Mouse (Mus musculus): ENCODE measurements around the gene Srebf2.

The Srebf2 gene

GRCm38 (mm10) chr15:82182311-82182710, 35.3 kb downstream of the Srebf2 start:
- no peak for DNase-seq (ENCODE audit: low spot score in 2 of 2)

DNA sequence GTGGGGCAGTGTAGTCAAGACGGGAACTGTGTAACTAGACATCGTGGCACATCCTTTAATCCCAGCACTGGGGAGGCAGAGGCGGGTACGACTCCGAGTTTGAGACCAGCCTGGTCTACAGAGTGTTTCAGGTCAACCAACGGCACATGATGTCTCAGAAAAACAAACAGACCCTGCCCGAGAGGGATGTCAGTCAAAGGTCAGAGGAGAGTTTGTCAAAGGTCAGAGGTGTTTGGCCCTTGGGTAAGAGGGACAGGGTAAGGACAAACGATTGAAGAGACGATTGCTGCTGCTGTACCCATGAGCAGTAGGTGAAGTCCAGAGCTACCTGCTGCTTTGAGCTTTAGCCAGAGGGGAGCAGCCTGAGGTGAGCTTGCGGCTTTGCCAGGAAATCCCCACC, 36.6 kb downstream of the Srebf2 start:
- DNase-seq (ENCODE audit: low spot score in 2 of 2) = no peak

DNA sequence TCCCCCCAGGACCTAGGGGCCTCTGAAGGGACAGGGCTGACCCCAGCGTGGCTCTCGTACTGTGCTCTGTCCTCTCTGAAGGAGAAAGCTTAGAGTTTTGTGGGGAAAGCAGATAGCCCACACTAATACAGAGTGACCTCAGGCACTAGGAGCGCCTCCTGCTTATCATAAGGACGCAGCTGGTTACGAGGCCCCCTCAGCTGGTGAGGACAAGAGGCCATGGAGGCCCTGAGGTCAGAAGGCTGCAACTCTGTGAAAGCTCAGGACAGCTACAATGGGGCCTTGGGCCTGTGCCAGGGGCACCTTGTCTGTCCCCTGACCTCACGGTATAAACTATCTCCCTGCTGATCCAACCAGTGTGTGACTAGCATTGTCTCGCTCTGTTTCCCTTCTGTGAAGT, 37.2 kb downstream of the Srebf2 start:
- no peak for DNase-seq (ENCODE audit: low spot score in 2 of 2)

DNA sequence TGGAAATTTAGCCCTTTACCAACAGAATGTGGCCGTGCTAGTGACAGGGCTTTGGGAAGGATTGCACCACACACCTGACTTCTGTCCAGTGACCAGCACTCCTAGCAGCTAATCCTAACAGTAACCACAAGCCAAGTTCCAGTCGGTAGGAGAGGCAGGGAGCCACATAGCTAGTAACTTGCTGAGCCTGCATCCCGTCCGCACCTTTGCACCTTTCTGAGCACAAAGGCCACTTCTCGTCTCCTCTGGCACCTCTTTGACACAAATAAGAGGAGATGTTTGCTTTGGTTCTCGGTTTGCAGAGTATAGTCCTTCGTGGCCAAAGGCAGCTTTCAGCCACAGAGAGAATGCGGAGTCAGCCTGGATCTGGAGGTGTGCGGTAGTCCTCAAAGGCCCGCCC, 37.7 kb downstream of the Srebf2 start:
- DNase-seq (ENCODE audit: low spot score in 2 of 2) = no peak

- DNase-seq (ENCODE audit: low spot score in 2 of 2) = no peak
Measured at GRCm38 (mm10) chr15:82185062-82185783, 38.2 kb downstream of the Srebf2 start.

- DNase-seq (ENCODE audit: low spot score in 2 of 2) = peak in 1 of 2 experiments; percentile 15
Measured at GRCm38 (mm10) chr15:82186131-82186530, 39.1 kb downstream of the Srebf2 start.

GRCm38 (mm10) chr15:82186931-82187330, 40.0 kb downstream of the Srebf2 start:
- no peak for DNase-seq (ENCODE audit: low spot score in 2 of 2)

GRCm38 (mm10) chr15:82187401-82187800, 40.4 kb downstream of the Srebf2 start:
- no peak for DNase-seq (ENCODE audit: low spot score in 2 of 2)

- DNase-seq (ENCODE audit: low spot score in 2 of 2) = no peak
Measured at GRCm38 (mm10) chr15:82187924-82188323, 40.9 kb downstream of the Srebf2 start.

DNA sequence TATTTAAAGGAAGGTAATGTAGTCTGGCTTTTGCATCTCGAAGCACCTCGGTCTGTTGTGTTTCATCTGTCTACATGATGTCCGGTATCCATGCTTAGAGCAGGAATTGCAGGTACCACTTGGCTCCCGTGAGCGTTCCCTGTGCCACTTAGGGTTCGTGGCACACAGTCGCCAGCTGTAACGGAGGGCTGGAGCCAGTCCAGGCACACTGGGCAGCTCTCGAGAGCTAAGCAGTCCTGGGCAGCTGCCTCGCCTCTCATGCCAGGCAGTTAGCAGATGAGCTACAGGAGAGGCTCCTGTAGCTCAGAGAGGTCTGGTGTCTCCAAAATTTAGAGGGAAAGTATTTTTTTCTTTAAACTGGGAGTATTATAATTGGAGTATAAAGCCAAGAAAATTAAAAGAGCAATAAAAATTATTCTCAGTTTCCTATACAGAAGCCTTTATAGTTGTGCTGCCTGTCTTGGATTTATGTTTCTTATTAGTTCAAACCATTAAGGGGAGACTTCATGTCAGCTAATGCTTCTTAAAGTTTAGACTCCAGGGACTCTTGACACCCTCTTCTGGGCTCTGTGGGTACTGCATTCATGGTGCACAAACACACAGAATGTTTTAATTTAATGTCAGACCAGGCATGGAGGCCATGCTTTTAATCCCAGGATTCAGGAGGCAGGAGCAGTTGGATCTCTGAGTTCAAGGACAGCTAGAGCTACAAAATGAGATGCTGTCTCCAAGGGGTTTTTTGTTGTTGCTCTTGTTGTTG, 41.7 kb downstream of the Srebf2 start:
- DNase-seq (ENCODE audit: low spot score in 2 of 2) = peak in 1 of 2 experiments; percentile 44

DNA sequence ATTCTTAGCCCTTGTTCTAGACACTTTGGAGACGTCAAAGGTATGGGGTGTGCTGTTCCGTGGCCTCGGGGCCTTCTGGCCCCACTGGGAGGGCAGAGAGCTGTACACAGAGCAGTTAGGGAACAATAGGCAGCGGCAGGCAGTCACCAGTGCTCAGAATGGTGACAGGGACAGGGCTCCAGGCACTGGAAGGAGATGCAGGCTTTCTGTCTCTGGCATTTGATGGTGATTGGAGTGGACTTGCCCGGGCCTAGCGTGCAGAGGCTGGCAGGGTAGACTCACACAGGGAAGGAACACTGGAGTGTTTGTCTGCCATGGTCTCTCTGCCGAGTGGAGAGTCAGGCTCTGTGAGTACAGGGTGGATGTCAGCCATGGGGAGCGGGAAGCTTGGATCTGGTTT, 45.6 kb downstream of the Srebf2 start:
- no peak for DNase-seq (ENCODE audit: low spot score in 2 of 2)

- DNase-seq (ENCODE audit: low spot score in 2 of 2) = no peak
Measured at GRCm38 (mm10) chr15:82196300-82196699, 49.3 kb downstream of the Srebf2 start.

DNA sequence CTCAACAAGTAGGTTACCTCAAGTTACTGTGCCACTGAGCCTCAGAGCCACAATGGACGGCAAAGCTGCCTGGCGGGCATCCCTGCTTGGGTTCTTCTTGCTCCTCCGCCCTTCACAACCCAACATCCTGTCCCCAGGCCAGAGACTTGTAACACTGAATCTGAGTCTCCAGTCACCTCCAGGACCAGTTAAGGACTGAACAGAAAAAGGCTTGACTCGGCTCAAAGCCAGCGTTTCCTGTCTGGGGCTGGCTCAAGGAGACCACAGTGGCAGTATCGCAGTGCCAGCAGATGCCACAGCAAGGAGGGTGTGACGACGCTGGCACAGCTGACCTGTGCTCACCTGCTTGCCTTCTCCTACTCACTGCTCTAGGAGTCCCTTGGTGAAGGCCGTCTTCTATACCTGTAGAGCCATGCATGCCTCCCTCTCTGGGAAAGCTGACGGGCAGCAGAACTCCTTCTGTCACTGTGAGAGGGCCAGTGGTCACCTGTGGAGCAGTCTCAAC, 50.3 kb downstream of the Srebf2 start:
- no peak for DNase-seq (ENCODE audit: low spot score in 2 of 2)

GRCm38 (mm10) chr15:82197937-82198336, 51.0 kb downstream of the Srebf2 start:
- DNase-seq (ENCODE audit: low spot score in 2 of 2) = no peak

DNA sequence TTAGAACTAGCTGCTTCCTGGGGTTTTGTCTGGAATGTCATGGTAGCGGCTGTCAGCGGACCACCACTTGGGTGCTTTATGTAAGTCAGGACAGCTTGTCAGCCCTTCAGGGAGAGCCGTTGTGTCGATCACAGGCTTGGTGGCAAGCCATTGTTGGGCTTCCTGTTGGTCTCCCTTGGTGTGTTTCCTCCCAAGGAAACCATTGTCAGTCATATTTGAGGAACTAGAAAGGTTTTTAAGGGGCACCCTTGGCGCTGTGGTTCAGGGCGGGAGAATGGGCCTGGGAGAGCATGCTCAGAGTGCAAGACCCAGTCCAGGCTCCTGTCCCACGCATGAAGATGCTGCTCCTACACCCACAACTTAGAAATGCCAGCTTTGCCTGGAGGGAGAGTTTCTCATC, 51.4 kb downstream of the Srebf2 start:
- no peak for DNase-seq (ENCODE audit: low spot score in 2 of 2)

GRCm38 (mm10) chr15:82199546-82199945, 52.6 kb downstream of the Srebf2 start:
- DNase-seq (ENCODE audit: low spot score in 2 of 2) = no peak

DNA sequence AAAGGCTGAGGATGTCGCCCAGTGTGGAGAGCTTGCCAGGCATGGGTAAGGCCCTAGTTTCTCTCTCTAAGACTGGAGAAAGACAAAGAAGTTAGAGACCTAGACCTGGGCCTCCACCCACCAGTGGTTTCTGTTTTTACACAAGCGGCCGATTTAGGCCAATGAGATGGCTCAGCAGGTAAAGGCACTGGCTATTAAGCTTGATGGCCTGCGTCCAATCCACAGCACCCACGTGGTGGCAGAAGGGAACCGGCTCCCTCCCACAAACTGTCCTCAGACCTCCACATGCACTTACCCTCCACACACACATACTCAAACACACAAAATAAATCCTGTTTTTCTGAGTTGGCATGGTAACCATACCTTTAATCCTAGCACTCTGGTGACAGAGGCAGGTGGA, 55.1 kb downstream of the Srebf2 start:
- DNase-seq (ENCODE audit: low spot score in 2 of 2) = no peak

- no peak for DNase-seq (ENCODE audit: low spot score in 2 of 2)
Measured at GRCm38 (mm10) chr15:82203090-82203489, 56.1 kb downstream of the Srebf2 start.

GRCm38 (mm10) chr15:82203611-82204351, 56.8 kb downstream of the Srebf2 start:
- DNase-seq (ENCODE audit: low spot score in 2 of 2) = no peak

DNA sequence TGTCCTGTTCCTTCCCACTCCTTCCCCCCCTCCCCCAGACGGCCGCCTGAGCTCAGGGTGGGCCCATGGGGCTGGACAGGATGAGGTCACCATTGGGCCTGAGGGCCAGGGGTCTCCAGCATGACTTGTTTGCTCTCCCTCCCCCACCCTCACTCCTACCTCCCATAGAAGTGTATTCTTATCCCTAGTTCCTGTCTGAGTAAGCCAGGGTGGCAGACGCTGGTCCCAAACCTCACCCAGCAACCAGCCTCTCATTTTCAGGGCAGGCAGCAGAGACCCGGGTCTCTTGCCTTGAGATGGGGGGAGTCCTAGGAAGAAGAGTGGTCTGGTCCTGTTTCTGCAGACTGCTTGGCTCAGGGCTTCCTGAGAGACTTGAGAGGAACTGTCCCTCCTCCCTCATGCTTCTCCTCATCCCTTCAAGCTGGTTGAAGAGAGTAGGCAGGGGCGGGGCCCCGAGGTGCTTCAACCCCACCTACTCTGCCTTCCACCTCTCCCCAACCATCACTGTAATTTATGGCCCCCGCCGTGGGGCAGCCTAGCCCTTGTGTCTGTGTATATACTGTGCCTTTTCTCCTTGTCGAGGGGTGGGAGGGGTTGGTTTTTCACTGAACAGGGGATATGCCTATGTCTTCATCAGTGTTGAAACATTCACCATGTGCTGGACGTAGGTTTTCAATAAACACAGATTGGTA, 57.8 kb downstream of the Srebf2 start:
- DNase-seq (ENCODE audit: low spot score in 2 of 2) = no peak

DNA sequence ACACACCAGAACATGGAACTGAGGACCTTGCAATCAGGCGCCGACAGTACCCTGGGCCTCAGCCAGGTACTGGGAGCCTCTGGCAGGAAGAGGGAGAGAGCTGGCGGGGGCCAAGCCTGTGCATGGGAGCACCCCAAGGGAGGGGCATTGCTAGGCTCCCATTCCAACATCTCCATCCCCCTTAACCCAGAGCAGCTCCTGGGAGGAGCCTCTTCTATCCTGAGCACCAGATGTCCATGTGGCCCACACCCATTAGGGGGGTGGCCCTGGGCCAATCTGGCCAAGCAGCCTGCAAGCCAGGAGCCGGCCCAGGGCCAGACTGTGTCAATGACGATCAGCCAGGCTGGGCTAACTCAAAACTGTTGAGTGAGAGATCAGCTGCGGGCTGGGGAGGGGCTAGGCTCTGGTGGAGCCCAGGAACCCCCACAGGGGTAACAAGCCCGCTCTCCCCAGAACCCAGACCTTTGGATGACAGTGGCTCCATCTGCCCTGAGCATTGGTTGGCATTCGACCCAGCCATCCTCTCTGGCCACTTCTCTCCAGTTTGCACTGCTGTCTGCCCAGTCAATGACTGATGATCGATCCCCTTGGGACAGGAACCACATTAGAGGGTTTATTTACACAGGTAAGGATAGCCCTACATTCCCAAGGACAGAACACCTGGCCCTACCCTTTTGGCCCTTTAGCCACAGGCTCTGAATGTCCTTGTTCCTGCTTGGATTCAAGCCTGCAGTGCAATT, 59.6 kb downstream of the Srebf2 start:
- peak; percentile 79 to 85 for DNase-seq (ENCODE audit: low spot score in 2 of 2)
